Mouse (Mus musculus): ENCODE results near the gene Snx1.
A peak's percentile ranks its signal among the peaks of the same experiment; 100 is the strongest.

The Snx1 gene

DNA sequence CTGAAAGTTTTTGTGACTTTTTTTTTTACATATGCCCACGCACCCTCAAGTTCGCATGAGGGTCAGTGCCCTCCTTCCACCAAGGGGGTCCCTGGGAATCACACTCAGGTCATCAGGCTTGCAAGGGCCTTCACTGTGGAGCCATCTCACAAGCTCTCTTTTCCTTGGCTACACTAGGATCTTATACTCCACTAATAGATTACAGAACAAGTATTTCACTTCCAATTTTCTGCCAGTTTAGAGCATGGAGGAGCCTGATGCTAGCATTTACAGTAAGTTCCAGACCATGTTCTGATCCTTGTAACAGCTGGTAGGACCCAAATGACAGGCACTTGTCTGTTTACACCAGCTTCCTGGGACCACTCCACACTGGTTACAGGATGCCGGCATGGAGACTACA is 48.3 kb downstream of the Snx1 start:
- Histone ChIP-seq H3K4me1 (replicated peaks; ENCODE audit: low read depth, low read length) (no peaks in the 10 kb centered on the region; the same call in 1 of the 2 replicates), H3K9me3 (ENCODE audit: low read length) (peaks cover 7% of the 10 kb centered on the region), H3K27me3 (ENCODE audit: insufficient read depth, low read length) (peaks cover 15% of the 10 kb centered on the region), H3K36me3 (ENCODE audit: insufficient read depth, low read length) (no peaks in the 10 kb centered on the region), H3K4me3 (replicated peaks; ENCODE audit: low read length) (no peak overlapping the region)
- no peak for TF ChIP-seq NANOG (IDR thresholded peaks at IDR 0.05; ENCODE audit: borderline replicate concordance, low read length)
- no peak for TF ChIP-seq CTCF (conservative IDR thresholded peaks at IDR 0.05; ENCODE audit: low read length)
- TF ChIP-seq POU5F1 (IDR thresholded peaks at IDR 0.05; ENCODE audit: borderline replicate concordance, low read length), result no peak

- peaks cover 7% of the 10 kb centered on the region for H3K9me3 ChIP-seq (ENCODE audit: low read length)
- H3K4me3 ChIP-seq (replicated peaks; ENCODE audit: low read length), result no peak overlapping the region
- peaks cover 31% of the 10 kb centered on the region for H3K27me3 ChIP-seq (ENCODE audit: insufficient read depth, low read length)
- TF ChIP-seq CTCF (conservative IDR thresholded peaks at IDR 0.05; ENCODE audit: low read length) (no peak), NANOG (IDR thresholded peaks at IDR 0.05; ENCODE audit: borderline replicate concordance, low read length) (no peak), POU5F1 (IDR thresholded peaks at IDR 0.05; ENCODE audit: borderline replicate concordance, low read length) (no peak)
- peaks cover 26% of the 10 kb centered on the region for H3K4me1 ChIP-seq (replicated peaks; ENCODE audit: low read depth, low read length)
- no peaks in the 10 kb centered on the region for H3K36me3 ChIP-seq (ENCODE audit: insufficient read depth, low read length)
Observed at GRCm38 (mm10) chr9:66072754-66073153, 53.6 kb downstream of the Snx1 start.

GRCm38 (mm10) chr9:66070151-66070550 is 56.2 kb downstream of the Snx1 start:
- H3K36me3 ChIP-seq (ENCODE audit: insufficient read depth, low read length), result peaks cover 24% of the 10 kb centered on the region
- peaks cover 7% of the 10 kb centered on the region for H3K9me3 ChIP-seq (ENCODE audit: low read length)
- H3K27me3 ChIP-seq (ENCODE audit: insufficient read depth, low read length), result peaks cover 37% of the 10 kb centered on the region
- H3K4me1 ChIP-seq (replicated peaks; ENCODE audit: low read depth, low read length), result peaks cover 41% of the 10 kb centered on the region
- TF ChIP-seq CTCF (conservative IDR thresholded peaks at IDR 0.05; ENCODE audit: low read length), result no peak
- no peak for TF ChIP-seq POU5F1 (IDR thresholded peaks at IDR 0.05; ENCODE audit: borderline replicate concordance, low read length)
- TF ChIP-seq NANOG (IDR thresholded peaks at IDR 0.05; ENCODE audit: borderline replicate concordance, low read length), result no peak
- H3K4me3 ChIP-seq (replicated peaks; ENCODE audit: low read length), result no peak overlapping the region; the same call in 1 of the 2 replicates

DNA sequence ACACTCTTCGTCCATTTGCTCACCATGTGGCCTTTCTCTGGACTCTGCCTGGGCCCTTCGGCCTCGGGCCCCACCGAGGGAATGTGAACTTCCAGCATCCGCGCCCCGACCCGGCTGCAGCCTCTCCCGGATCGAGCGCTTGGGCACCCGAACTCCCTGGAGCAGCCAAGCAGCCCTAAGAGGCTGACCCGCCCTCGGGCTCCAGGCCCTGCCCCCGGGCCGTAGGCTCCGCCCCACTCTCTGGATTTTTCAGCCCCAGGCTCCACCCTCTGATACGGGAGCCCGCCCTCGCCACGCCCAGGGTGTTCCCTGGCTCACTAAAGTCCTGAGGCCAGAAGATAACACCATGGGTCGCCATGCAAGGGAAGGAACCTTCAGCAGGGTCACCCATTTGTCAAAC is 56.8 kb downstream of the Snx1 start, which contains the start of gene Snx22:
Gene Snx22, minus strand, starts transcription at position 137 of the 400 bp plus-strand sequence.
- H3K9me3 ChIP-seq (ENCODE audit: low read length), result peaks cover 6% of the 10 kb centered on the region
- H3K27me3 ChIP-seq (ENCODE audit: insufficient read depth, low read length), result peaks cover 35% of the 10 kb centered on the region
- TF ChIP-seq CTCF (conservative IDR thresholded peaks at IDR 0.05; ENCODE audit: low read length) (no peak), NANOG (IDR thresholded peaks at IDR 0.05; ENCODE audit: borderline replicate concordance, low read length) (no peak), POU5F1 (IDR thresholded peaks at IDR 0.05; ENCODE audit: borderline replicate concordance, low read length) (no peak)
- peak within 1 kb of the TSS; percentile 92 for H3K4me3 ChIP-seq (replicated peaks; ENCODE audit: low read length)
- H3K4me1 ChIP-seq (replicated peaks; ENCODE audit: low read depth, low read length), result peaks cover 43% of the 10 kb centered on the region
- peaks cover 27% of the 10 kb centered on the region for H3K36me3 ChIP-seq (ENCODE audit: insufficient read depth, low read length)

DNA sequence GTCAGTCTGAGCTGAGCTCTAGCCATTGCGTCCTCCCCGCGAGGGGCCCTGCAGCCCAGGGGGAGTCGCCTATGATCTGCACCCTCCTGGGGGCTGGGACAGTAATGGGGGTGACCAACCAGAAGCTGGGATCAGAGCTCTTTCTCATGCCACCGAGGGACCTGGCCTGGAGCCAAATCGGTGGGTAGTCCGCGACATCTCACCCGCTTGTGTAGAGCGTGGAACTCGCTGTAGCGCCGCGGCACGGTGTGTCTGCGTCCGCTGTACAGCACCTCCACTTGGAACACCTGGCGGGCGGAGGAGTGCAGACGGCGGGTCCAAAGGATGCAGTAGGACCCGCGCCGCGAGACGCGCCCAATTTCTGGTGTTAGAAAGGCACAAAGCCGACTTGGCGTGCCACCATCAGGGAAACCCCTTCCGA is 57.4 kb downstream of the Snx1 start:
- TF ChIP-seq POU5F1 (IDR thresholded peaks at IDR 0.05; ENCODE audit: borderline replicate concordance, low read length) (no peak), NANOG (IDR thresholded peaks at IDR 0.05; ENCODE audit: borderline replicate concordance, low read length) (no peak), CTCF (conservative IDR thresholded peaks at IDR 0.05; ENCODE audit: low read length) (no peak)
- H3K27me3 ChIP-seq (ENCODE audit: insufficient read depth, low read length), result peaks cover 35% of the 10 kb centered on the region
- no peaks in the 10 kb centered on the region for H3K9me3 ChIP-seq (ENCODE audit: low read length)
- peaks cover 33% of the 10 kb centered on the region for H3K36me3 ChIP-seq (ENCODE audit: insufficient read depth, low read length)
- H3K4me3 ChIP-seq (replicated peaks; ENCODE audit: low read length), result peak overlapping the region; percentile 92
- peaks cover 48% of the 10 kb centered on the region for H3K4me1 ChIP-seq (replicated peaks; ENCODE audit: low read depth, low read length)

- Histone ChIP-seq H3K36me3 (ENCODE audit: insufficient read depth, low read length) (peaks cover 43% of the 10 kb centered on the region), H3K4me1 (replicated peaks; ENCODE audit: low read depth, low read length) (peaks cover 49% of the 10 kb centered on the region), H3K4me3 (replicated peaks; ENCODE audit: low read length) (no peak overlapping the region), H3K9me3 (ENCODE audit: low read length) (no peaks in the 10 kb centered on the region), H3K27me3 (ENCODE audit: insufficient read depth, low read length) (peaks cover 33% of the 10 kb centered on the region)
- TF ChIP-seq CTCF (conservative IDR thresholded peaks at IDR 0.05; ENCODE audit: low read length) (no peak), POU5F1 (IDR thresholded peaks at IDR 0.05; ENCODE audit: borderline replicate concordance, low read length) (no peak), NANOG (IDR thresholded peaks at IDR 0.05; ENCODE audit: borderline replicate concordance, low read length) (no peak)
Observed at GRCm38 (mm10) chr9:66068056-66068455, 58.3 kb downstream of the Snx1 start.

DNA sequence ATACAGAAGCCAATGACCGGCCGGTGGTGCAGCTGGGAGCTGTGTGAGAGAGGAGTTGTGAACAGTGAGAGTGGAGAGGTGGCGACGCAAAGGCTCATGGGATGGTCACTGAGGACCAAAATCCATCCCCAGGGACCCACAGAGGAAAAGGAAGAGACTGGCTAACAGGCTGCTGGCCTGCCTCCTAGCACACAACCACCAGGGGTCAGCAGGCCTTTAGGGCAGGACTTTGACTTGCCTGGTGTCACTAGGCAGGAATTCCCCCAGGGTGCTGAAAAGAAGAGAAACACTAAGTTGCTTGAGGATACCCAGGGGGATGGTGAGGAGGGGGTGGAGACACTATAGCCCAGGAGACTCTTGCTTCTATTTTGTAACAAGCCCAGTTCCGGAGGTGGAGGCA is 58.8 kb downstream of the Snx1 start:
- no peaks in the 10 kb centered on the region for H3K9me3 ChIP-seq (ENCODE audit: low read length)
- H3K36me3 ChIP-seq (ENCODE audit: insufficient read depth, low read length), result peaks cover 48% of the 10 kb centered on the region
- H3K4me3 ChIP-seq (replicated peaks; ENCODE audit: low read length), result no peak overlapping the region
- TF ChIP-seq CTCF (conservative IDR thresholded peaks at IDR 0.05; ENCODE audit: low read length), result peak; percentile 39
- no peak for TF ChIP-seq NANOG (IDR thresholded peaks at IDR 0.05; ENCODE audit: borderline replicate concordance, low read length)
- H3K4me1 ChIP-seq (replicated peaks; ENCODE audit: low read depth, low read length), result peaks cover 54% of the 10 kb centered on the region
- peaks cover 28% of the 10 kb centered on the region for H3K27me3 ChIP-seq (ENCODE audit: insufficient read depth, low read length)

DNA sequence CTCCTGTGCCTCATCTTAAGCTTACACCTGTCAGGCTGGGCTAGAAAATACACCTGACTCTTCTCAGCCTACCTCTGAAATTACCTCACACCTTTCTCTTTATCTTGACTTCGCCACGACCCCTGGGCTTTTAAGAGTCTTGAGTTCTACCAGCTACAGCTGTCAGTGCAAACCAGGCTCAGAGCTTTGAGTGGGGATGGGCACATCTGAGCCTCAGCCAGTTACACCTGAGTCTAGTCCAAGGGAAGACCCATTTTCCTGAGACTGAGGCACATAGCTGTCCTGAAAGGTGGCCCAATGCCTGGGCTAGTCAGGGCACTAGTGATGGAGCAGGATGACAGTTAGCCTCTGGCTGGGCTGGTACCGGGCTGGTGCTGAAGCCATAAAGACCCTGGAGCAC is 59.6 kb downstream of the Snx1 start:
- Histone ChIP-seq H3K36me3 (ENCODE audit: insufficient read depth, low read length) (peaks cover 55% of the 10 kb centered on the region), H3K9me3 (ENCODE audit: low read length) (no peaks in the 10 kb centered on the region), H3K4me1 (replicated peaks; ENCODE audit: low read depth, low read length) (peaks cover 58% of the 10 kb centered on the region), H3K27me3 (ENCODE audit: insufficient read depth, low read length) (peaks cover 28% of the 10 kb centered on the region), H3K4me3 (replicated peaks; ENCODE audit: low read length) (no peak overlapping the region)
- TF ChIP-seq NANOG (IDR thresholded peaks at IDR 0.05; ENCODE audit: borderline replicate concordance, low read length) (no peak), POU5F1 (IDR thresholded peaks at IDR 0.05; ENCODE audit: borderline replicate concordance, low read length) (no peak), CTCF (conservative IDR thresholded peaks at IDR 0.05; ENCODE audit: low read length) (no peak)

GRCm38 (mm10) chr9:66064316-66064715 is 62.1 kb downstream of the Snx1 start:
- Histone ChIP-seq H3K36me3 (ENCODE audit: insufficient read depth, low read length) (peaks cover 64% of the 10 kb centered on the region), H3K27me3 (ENCODE audit: insufficient read depth, low read length) (peaks cover 26% of the 10 kb centered on the region), H3K4me1 (replicated peaks; ENCODE audit: low read depth, low read length) (peaks cover 59% of the 10 kb centered on the region), H3K9me3 (ENCODE audit: low read length) (no peaks in the 10 kb centered on the region), H3K4me3 (replicated peaks; ENCODE audit: low read length) (no peak overlapping the region)
- no peak for TF ChIP-seq CTCF (conservative IDR thresholded peaks at IDR 0.05; ENCODE audit: low read length)
- no peak for TF ChIP-seq POU5F1 (IDR thresholded peaks at IDR 0.05; ENCODE audit: borderline replicate concordance, low read length)
- TF ChIP-seq NANOG (IDR thresholded peaks at IDR 0.05; ENCODE audit: borderline replicate concordance, low read length), result no peak

Data from E14TG2a.4 (cell line).